Mouse (Mus musculus) fibroblast of lung, adult 2 months (primary cell): ENCODE measurements around the gene Med18.
"Not testable (repeated sequence)": the region's sequence is repeated elsewhere in the genome, so short reads cannot be mapped to it uniquely, and the experiment has no call there.

ENCODE experiments used
- DNase-seq: peaks from one replicate; pipeline ENCODE4 v3.0.0-alpha.2; 2011; ENCODE audit warnings: low read depth

Gene Med18

DNA sequence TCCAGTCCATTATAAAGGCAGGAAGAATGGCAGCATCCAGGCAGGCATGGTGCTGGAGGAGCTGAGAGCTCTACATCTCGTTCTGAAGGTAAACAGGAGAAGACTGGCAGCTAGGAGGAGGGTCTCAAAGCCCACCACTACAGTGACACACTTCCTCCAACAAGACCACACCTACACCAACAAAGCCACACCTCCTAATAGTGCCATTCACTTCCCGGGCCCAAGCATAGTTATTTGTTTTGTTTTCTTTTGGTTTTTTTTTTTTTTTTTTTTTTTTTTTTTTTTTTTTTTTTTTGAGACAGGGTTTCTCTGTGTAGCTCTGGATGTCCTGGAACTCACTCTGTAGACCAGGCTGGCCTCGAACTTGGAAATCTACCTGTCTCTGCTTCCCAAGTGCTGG, 18.4 kb upstream of the Med18 start:
- DNase-seq, result not testable (repeated sequence)

- DNase-seq, result no peak
Measured at GRCm38 (mm10) chr4:132477833-132478232, 14.1 kb upstream of the Med18 start.

- no peak for DNase-seq
Measured at GRCm38 (mm10) chr4:132475895-132476878, 12.5 kb upstream of the Med18 start.

GRCm38 (mm10) chr4:132474631-132475030, 10.9 kb upstream of the Med18 start:
- DNase-seq, result no peak

GRCm38 (mm10) chr4:132473411-132473810, 9.7 kb upstream of the Med18 start:
- no peak for DNase-seq

DNA sequence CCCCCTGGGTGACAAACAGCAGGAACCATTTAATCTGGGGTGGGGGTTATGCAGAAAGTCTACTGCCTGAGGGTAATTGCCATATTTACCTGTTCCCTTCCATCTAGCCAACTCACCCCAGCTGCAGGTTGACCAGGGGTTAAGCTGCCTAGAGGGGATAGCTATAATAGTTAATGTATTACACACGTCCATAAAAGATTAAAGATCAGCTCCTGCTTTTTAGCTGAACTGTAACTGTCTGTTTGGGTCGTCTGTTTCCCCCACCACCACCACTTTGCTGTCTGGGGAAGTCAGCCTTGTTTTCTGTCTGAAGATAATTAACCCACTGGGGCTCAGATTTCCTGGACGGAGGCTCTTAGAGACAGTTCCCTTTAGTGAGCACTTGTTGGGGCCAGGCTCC, 6.2 kb upstream of the Med18 start:
- no peak for DNase-seq

DNA sequence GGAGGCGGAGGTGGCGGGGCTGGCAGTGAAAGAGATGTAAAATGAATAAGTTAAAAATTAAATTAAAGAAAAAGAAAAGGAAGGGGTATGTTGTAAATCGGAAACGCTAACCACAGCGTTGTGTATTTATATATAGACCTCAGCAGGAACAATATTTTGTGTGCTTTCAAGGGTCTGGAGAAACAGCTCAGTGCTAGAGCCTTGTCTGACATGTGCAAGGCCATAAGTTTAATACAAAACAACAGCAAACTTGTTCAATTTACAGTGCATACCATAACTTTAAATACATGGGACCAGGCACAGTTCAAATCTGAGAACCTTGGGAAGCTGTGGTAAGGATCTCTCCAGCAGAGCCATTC, 513 bp upstream of the Med18 start:
- DNase-seq, result no peak

GRCm38 (mm10) chr4:132462836-132463235, 885 bp downstream of the Med18 start:
- DNase-seq, result no peak

GRCm38 (mm10) chr4:132460225-132460624, 3.5 kb downstream of the Med18 start:
- DNase-seq, result no peak

- DNase-seq, result no peak
Measured at GRCm38 (mm10) chr4:132455561-132455960, 8.2 kb downstream of the Med18 start.

GRCm38 (mm10) chr4:132455146-132455545, 8.6 kb downstream of the Med18 start:
- DNase-seq, result no peak

DNA sequence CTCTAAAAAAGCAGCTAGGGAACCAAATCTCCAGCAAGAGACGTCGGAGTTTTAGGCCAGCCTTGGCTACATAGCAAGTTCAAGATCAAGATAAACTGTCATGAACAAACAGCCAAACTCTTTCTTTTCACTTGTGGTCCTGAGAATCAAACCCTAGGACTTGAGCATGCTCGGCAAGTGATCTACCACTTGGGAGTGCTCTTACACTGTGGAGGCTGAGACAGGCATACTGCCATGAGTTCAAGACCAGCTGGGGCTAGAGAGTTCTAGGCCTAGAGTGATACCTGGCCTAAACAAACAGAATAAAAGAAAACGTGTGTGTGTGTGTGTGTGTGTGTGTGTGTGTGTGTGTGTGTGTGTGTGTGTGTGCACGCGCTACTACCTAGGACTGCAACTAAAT, 9.5 kb downstream of the Med18 start:
- DNase-seq, result no peak

DNA sequence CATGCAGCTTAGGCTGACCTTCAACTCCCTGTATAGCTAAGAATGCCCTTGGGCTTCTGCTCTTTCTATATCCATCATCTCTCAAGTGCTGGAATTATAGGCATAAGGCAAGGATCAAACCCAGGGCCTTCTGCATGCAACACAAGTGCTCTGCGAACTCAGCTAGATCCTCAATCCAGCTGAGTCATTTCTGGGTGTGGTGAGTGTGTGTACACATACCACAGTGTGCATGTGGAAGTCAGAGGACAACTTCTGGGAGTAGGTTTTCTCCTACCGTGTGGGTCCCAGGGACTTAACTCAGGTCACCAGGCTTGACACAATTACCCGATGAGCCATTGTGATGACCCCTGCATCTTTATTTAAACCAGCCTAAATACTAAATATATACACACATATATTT, 13.9 kb downstream of the Med18 start:
- DNase-seq, result no peak

GRCm38 (mm10) chr4:132446105-132446504, 17.6 kb downstream of the Med18 start:
- DNase-seq, result no peak

GRCm38 (mm10) chr4:132444516-132444915, 19.2 kb downstream of the Med18 start:
- no peak for DNase-seq

DNA sequence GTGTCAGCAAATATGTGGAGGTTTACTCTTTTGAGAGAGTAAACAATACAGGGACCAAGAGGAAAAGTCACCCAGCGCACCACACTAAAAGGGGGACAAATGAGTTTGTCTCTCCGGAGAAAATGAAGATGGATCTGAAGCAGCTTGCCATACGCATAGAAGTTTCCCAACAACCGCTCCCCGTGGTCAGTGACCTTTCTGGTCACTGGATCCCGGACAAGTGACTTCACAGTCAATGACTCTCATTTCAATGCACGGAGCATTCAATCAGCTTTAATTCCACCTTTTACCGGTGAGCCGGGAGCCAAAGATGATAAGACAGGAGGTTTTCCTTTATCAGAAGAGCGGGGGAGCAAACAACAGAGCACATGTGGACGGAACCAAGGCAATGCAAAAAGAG, 25.9 kb downstream of the Med18 start:
- DNase-seq, result no peak

- DNase-seq, result no peak
Measured at GRCm38 (mm10) chr4:132432717-132433372, 30.9 kb downstream of the Med18 start.

DNA sequence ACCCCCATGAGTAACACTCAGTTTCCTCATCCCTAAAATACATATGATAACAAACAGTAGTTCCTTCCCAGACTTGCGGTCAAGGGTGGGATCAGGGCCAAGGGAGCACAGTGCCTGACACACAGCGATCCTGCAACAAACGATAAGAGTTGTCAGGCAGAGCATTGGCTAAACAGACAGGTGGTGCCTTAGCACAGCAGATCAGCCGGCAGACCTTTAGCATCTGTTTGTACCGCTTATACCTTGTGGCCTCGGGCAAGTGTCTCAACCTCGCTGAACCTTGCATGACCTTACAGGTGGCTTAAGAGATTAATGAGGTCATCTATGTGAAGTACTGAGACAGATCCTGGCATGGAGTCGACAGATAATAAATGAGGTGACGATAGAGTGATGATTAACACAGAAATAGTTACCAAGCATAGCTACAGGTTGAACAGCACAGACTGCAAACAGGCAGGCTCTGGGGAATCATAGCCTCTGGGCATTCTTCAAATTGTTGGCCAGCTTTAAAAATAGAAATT, 35.6 kb downstream of the Med18 start:
- no peak for DNase-seq

GRCm38 (mm10) chr4:132427493-132427892, 36.2 kb downstream of the Med18 start:
- DNase-seq, result no peak

DNA sequence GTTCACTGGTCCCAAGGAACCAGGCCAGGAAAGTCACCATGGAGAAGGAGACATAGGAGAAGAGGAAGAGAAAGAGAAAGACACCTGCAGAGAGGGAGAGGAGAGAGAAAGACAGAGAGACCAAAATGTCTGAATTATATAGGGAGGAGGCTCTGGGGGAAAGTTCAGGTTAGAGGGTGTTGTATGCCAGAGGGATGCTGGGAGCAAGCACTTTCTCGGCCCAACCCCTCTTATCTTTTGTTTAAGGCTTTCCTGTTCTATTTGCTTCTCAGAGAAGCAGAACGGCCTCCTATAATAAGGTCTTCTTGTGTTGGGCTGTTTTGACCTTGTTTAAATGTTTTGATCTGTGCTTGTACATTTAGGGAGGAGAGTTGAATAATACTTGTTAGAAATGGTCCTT, 37.7 kb downstream of the Med18 start:
- no peak for DNase-seq

GRCm38 (mm10) chr4:132424765-132425164, 39.0 kb downstream of the Med18 start:
- no peak for DNase-seq

- peak; percentile 85 for DNase-seq
Measured at GRCm38 (mm10) chr4:132421923-132422782, 41.6 kb downstream of the Med18 start, which contains the start of gene Phactr4. Phactr4 (minus strand) TSS chr4:132422489.
